Mouse (Mus musculus) heart, embryonic 10.5 days (tissue): Measurements from ENCODE around the gene Aebp2. TPM values are rescaled to one million over a fixed set of nuclear protein-coding genes. Genes with fewer than 3 reads are reported as not detected.
"Not testable (repeated sequence)": the region's sequence is repeated elsewhere in the genome, so short reads cannot be mapped to it uniquely, and the experiment has no call there.

Experiments
- DNase-seq: peaks from one replicate; pipeline ENCODE4 v3.0.0-alpha.2; 2017; ENCODE audit warnings: low spot score
- H3K27ac ChIP-seq: fragments of 300-500 bp; sonication (generic); 2 replicates; pipeline ENCODE4 v1.5.1; 2016; ENCODE audit warnings: mild to moderate bottlenecking
- H3K27me3 ChIP-seq: fragments of 300-500 bp; sonication (generic); 2 replicates; pipeline ENCODE4 v1.6.1; 2016; ENCODE audit warnings: mild to moderate bottlenecking; ENCODE audit not compliant: poor library complexity, insufficient read depth, severe bottlenecking
- H3K36me3 ChIP-seq: fragments of 300-500 bp; sonication (generic); 2 replicates; pipeline ENCODE4 v1.6.1; 2016; ENCODE audit warnings: mild to moderate bottlenecking, moderate library complexity
- H3K4me1 ChIP-seq: fragments of 300-500 bp; sonication (generic); 2 replicates; pipeline ENCODE4 v1.6.1; 2016; ENCODE audit warnings: mild to moderate bottlenecking
- H3K4me3 ChIP-seq: fragments of 300-500 bp; sonication (generic); 2 replicates; pipeline ENCODE4 v1.5.1; 2016; ENCODE audit warnings: mild to moderate bottlenecking, moderate library complexity
- H3K9me3 ChIP-seq: fragments of 300-500 bp; sonication (generic); 2 replicates; pipeline ENCODE4 v1.6.1; 2016; ENCODE audit warnings: mild to moderate bottlenecking, moderate library complexity
- WGBS: fragments of 180-500 bp; shearing (Covaris S2); methylation state at CpG from one replicate; pipeline ENCODE4 v1.1.7; 2016; 5-methylcytosine and 5-hydroxymethylcytosine counted together
- polyA plus RNA-seq: library from polyadenylated mRNA; unstranded; fragments of >200 nt; fragmentation: Nextera tagmentation; extraction: Ambion mirVana; gene quantifications from 2 replicates; pipeline ENCODE4 v1.2.1, GENCODE M21; 2016

The Aebp2 gene
- 7.0 and 11.0 TPM in 2 replicates for polyA plus RNA-seq

- 41% methylated on average over 30 of the region's 30 CpGs for whole genome bisulfite sequencing
- Histone ChIP-seq H3K36me3 (no peaks in the 10 kb centered on the region), H3K9me3 (no peaks in the 10 kb centered on the region), H3K27ac (peak within 1 kb of the TSS; percentile 99), H3K4me3 (peak within 1 kb of the TSS; percentile 99), H3K27me3 (no peaks in the 10 kb centered on the region; the same call in 1 of the 2 replicates), H3K4me1 (peaks cover 25% of the 10 kb centered on the region)
- no peak for DNase-seq
These were observed at the start of gene Aebp2 for GRCm38 (mm10) chr6:140622391-140623225. Gene Aebp2, plus strand, starts transcription at chr6:140622663.

- Histone ChIP-seq H3K9me3 (no peaks in the 10 kb centered on the region), H3K27ac (no peak overlapping the region), H3K27me3 (no peaks in the 10 kb centered on the region), H3K36me3 (peaks cover 61% of the 10 kb centered on the region), H3K4me3 (no peak overlapping the region), H3K4me1 (no peaks in the 10 kb centered on the region)
- 91% methylated on average over 3 of the region's 3 CpGs for WGBS
- DNase-seq, result no peak
These were observed 47.5 kb upstream of the Aebp2 start for GRCm38 (mm10) chr6:140574943-140575342.

- Histone ChIP-seq H3K9me3 (no peaks in the 10 kb centered on the region), H3K4me1 (no peaks in the 10 kb centered on the region), H3K36me3 (peaks cover 56% of the 10 kb centered on the region), H3K27me3 (no peaks in the 10 kb centered on the region), H3K4me3 (no peak overlapping the region), H3K27ac (no peak overlapping the region)
- 82% methylated on average over 8 of the region's 8 CpGs for WGBS
- no peak for DNase-seq
These were observed 46.3 kb upstream of the Aebp2 start for GRCm38 (mm10) chr6:140576133-140576532.

- Histone ChIP-seq H3K4me3 (no peak overlapping the region), H3K36me3 (peaks cover 49% of the 10 kb centered on the region), H3K27ac (no peak overlapping the region), H3K27me3 (no peaks in the 10 kb centered on the region), H3K9me3 (no peaks in the 10 kb centered on the region), H3K4me1 (no peaks in the 10 kb centered on the region)
- 65% methylated on average over 18 of the region's 18 CpGs for WGBS
- DNase-seq, result no peak
These were observed 45.3 kb upstream of the Aebp2 start for GRCm38 (mm10) chr6:140576961-140577821.

- Histone ChIP-seq H3K27ac (no peak overlapping the region), H3K36me3 (peaks cover 47% of the 10 kb centered on the region), H3K9me3 (no peaks in the 10 kb centered on the region), H3K27me3 (no peaks in the 10 kb centered on the region), H3K4me1 (no peaks in the 10 kb centered on the region), H3K4me3 (no peak overlapping the region)
- WGBS, result 92% methylated on average over 4 of the region's 4 CpGs
- DNase-seq, result no peak
These were observed 44.7 kb upstream of the Aebp2 start for GRCm38 (mm10) chr6:140577822-140578170.

GRCm38 (mm10) chr6:140578985-140579384, 43.5 kb upstream of the Aebp2 start:
- peaks cover 41% of the 10 kb centered on the region for H3K36me3 ChIP-seq
- not testable (repeated sequence) for H3K27ac ChIP-seq, H3K4me3 ChIP-seq, H3K27me3 ChIP-seq, H3K4me1 ChIP-seq, DNase-seq, H3K9me3 ChIP-seq

GRCm38 (mm10) chr6:140580170-140580569, 42.3 kb upstream of the Aebp2 start:
- DNase-seq, result no peak
- peaks cover 36% of the 10 kb centered on the region for H3K36me3 ChIP-seq
- H3K9me3 ChIP-seq, result no peaks in the 10 kb centered on the region
- no peaks in the 10 kb centered on the region for H3K27me3 ChIP-seq
- WGBS, result 78% methylated on average over 4 of the region's 4 CpGs
- no peaks in the 10 kb centered on the region for H3K4me1 ChIP-seq
- H3K27ac ChIP-seq, result no peak overlapping the region
- no peak overlapping the region for H3K4me3 ChIP-seq

- no peaks in the 10 kb centered on the region for H3K27me3 ChIP-seq
- H3K4me3 ChIP-seq, result no peak overlapping the region
- H3K27ac ChIP-seq, result no peak overlapping the region
- DNase-seq, result no peak
- no peaks in the 10 kb centered on the region for H3K9me3 ChIP-seq
- H3K36me3 ChIP-seq, result peaks cover 64% of the 10 kb centered on the region
- WGBS, result 72% methylated on average over 8 of the region's 8 CpGs
- H3K4me1 ChIP-seq, result no peaks in the 10 kb centered on the region
These were observed 35.7 kb upstream of the Aebp2 start for GRCm38 (mm10) chr6:140586714-140587259.

GRCm38 (mm10) chr6:140591331-140591730, 31.1 kb upstream of the Aebp2 start:
- H3K27me3 ChIP-seq, result no peaks in the 10 kb centered on the region
- no peaks in the 10 kb centered on the region for H3K4me1 ChIP-seq
- 85% methylated on average over 5 of the region's 5 CpGs for WGBS
- H3K4me3 ChIP-seq, result no peak overlapping the region
- no peak overlapping the region for H3K27ac ChIP-seq
- no peaks in the 10 kb centered on the region for H3K9me3 ChIP-seq
- peaks cover 78% of the 10 kb centered on the region for H3K36me3 ChIP-seq
- no peak for DNase-seq

GRCm38 (mm10) chr6:140592713-140593112, 29.8 kb upstream of the Aebp2 start:
- WGBS, result 88% methylated on average over 8 of the region's 8 CpGs
- no peak for DNase-seq
- H3K36me3 ChIP-seq, result peaks cover 76% of the 10 kb centered on the region

GRCm38 (mm10) chr6:140593420-140594170, 28.9 kb upstream of the Aebp2 start:
- no peaks in the 10 kb centered on the region for H3K4me1 ChIP-seq
- no peak overlapping the region for H3K27ac ChIP-seq
- no peak overlapping the region for H3K4me3 ChIP-seq
- no peaks in the 10 kb centered on the region for H3K9me3 ChIP-seq
- no peaks in the 10 kb centered on the region for H3K27me3 ChIP-seq
- WGBS, result 84% methylated on average over 17 of the region's 17 CpGs
- peaks cover 67% of the 10 kb centered on the region for H3K36me3 ChIP-seq
- DNase-seq, result no peak

More at GRCm38 (mm10) chr6:140592713-140593112, 29.8 kb upstream of the Aebp2 start:
- H3K4me1 ChIP-seq, result no peaks in the 10 kb centered on the region
- H3K27ac ChIP-seq, result no peak overlapping the region
- no peaks in the 10 kb centered on the region for H3K9me3 ChIP-seq
- H3K27me3 ChIP-seq, result no peaks in the 10 kb centered on the region
- H3K4me3 ChIP-seq, result no peak overlapping the region

- not testable (repeated sequence) for DNase-seq, H3K27me3 ChIP-seq, H3K4me3 ChIP-seq, H3K27ac ChIP-seq, H3K9me3 ChIP-seq, H3K4me1 ChIP-seq
- peaks cover 56% of the 10 kb centered on the region for H3K36me3 ChIP-seq
- 86% methylated on average over 6 of the region's 6 CpGs for WGBS
These were observed 26.9 kb upstream of the Aebp2 start for GRCm38 (mm10) chr6:140595551-140595950.
